Mouse (Mus musculus) intestine, embryonic 15.5 days (tissue): ENCODE measurements around the gene Ctdnep1. TPM values are rescaled to one million over a fixed set of nuclear protein-coding genes. Genes with fewer than 3 reads are reported as not detected.
A peak's percentile ranks its signal among the peaks of the same experiment; 100 is the strongest.

Experiments
- ATAC-seq: fragments of 200-750 bp; cut with Nextera tagmentation; 2 replicates; pipeline ENCODE4 v1.8.0; 2017; ENCODE audit warnings: moderate TSS enrichment, moderate library complexity
- H3K27ac ChIP-seq: fragments of 300-500 bp; sonication (generic); 2 replicates; pipeline ENCODE4 v1.5.1; 2015; ENCODE audit warnings: mild to moderate bottlenecking, inconsistent platforms
- H3K27me3 ChIP-seq: fragments of 300-500 bp; sonication (generic); replicated peaks from 2 replicates; pipeline ENCODE4 v1.6.1; 2015; ENCODE audit warnings: inconsistent platforms
- H3K36me3 ChIP-seq: fragments of 300-500 bp; sonication (generic); 2 replicates; pipeline ENCODE4 v1.6.1; 2015; ENCODE audit warnings: inconsistent platforms
- H3K4me1 ChIP-seq: fragments of 300-500 bp; sonication (generic); replicated peaks from 2 replicates; pipeline ENCODE4 v1.6.1; 2015; ENCODE audit warnings: inconsistent platforms
- H3K4me2 ChIP-seq: fragments of 300-500 bp; sonication (generic); replicated peaks from 2 replicates; pipeline ENCODE4 v1.6.1; 2015; ENCODE audit warnings: mild to moderate bottlenecking, inconsistent platforms
- H3K4me3 ChIP-seq: fragments of 300-500 bp; sonication (generic); replicated peaks from 2 replicates; pipeline ENCODE4 v1.5.1; 2015; ENCODE audit warnings: inconsistent platforms
- H3K9ac ChIP-seq: fragments of 300-500 bp; sonication (generic); 2 replicates; pipeline ENCODE4 v1.6.1; 2015; ENCODE audit warnings: inconsistent platforms
- H3K9me3 ChIP-seq: fragments of 300-500 bp; sonication (generic); 2 replicates; pipeline ENCODE4 v1.6.1; 2016; ENCODE audit warnings: inconsistent platforms
- WGBS: fragments of 180-500 bp; shearing (Covaris S2); methylation state at CpG from one replicate; pipeline ENCODE4 v1.1.7; 2015; 5-methylcytosine and 5-hydroxymethylcytosine counted together
- microRNA counts: library from miRNA; unstranded; fragments of <30 nt; microRNA quantifications from one replicate; lab custom pipeline; 2016
- polyA plus RNA-seq: library from polyadenylated mRNA; unstranded; fragments of >200 nt; fragmentation: Nextera tagmentation; extraction: Ambion mirVana; gene quantifications from 2 replicates; pipeline ENCODE4 v1.2.1, GENCODE M21; 2015

The Ctdnep1 gene
- polyA plus RNA-seq, 1 experiment from 2014 or later, result 23.2 TPM

GRCm38 (mm10) chr11:70028401-70029129 lies 47.6 kb downstream of the Ctdnep1 start:
- peaks cover 45% of the 10 kb centered on the region for H3K4me1 ChIP-seq
- ATAC-seq, result peak; percentile 4
- WGBS, result 19% methylated on average over 12 of the region's 12 CpGs

GRCm38 (mm10) chr11:70029130-70029801 lies 48.3 kb downstream of the Ctdnep1 start:
- Histone ChIP-seq H3K4me2 (peak overlapping the region; percentile 69), H3K36me3 (peaks cover 10% of the 10 kb centered on the region), H3K27me3 (no peaks in the 10 kb centered on the region), H3K27ac (peak overlapping the region; percentile 78), H3K4me3 (peak overlapping the region; percentile 23), H3K9me3 (no peaks in the 10 kb centered on the region), H3K9ac (peak overlapping the region; percentile 17), H3K4me1 (peaks cover 45% of the 10 kb centered on the region)
- ATAC-seq, result peak; percentile 85
- WGBS, result under 1% methylated on average over 20 of the region's 20 CpGs

More at GRCm38 (mm10) chr11:70028401-70029129, 47.6 kb downstream of the Ctdnep1 start:
- no peaks in the 10 kb centered on the region for H3K27me3 ChIP-seq
- H3K27ac ChIP-seq, result peak overlapping the region; percentile 78
- peak overlapping the region; percentile 23 for H3K4me3 ChIP-seq
- H3K36me3 ChIP-seq, result peaks cover 10% of the 10 kb centered on the region
- H3K4me2 ChIP-seq, result peak overlapping the region; percentile 69
- H3K9ac ChIP-seq, result peak overlapping the region; percentile 10
- H3K9me3 ChIP-seq, result no peaks in the 10 kb centered on the region

- Histone ChIP-seq H3K4me3 (peak overlapping the region; percentile 23), H3K27me3 (no peaks in the 10 kb centered on the region), H3K9me3 (no peaks in the 10 kb centered on the region), H3K4me1 (peaks cover 45% of the 10 kb centered on the region), H3K9ac (peak overlapping the region; percentile 17; the same call in 1 of the 2 replicates), H3K4me2 (peak overlapping the region; percentile 69), H3K36me3 (peaks cover 10% of the 10 kb centered on the region), H3K27ac (peak overlapping the region; percentile 78; the same call in 1 of the 2 replicates)
- no peak for ATAC-seq
- 39% methylated on average over 11 of the region's 11 CpGs for WGBS
Measured at GRCm38 (mm10) chr11:70029829-70030550, 49.0 kb downstream of the Ctdnep1 start.

GRCm38 (mm10) chr11:70030651-70031320 lies 49.8 kb downstream of the Ctdnep1 start:
- Histone ChIP-seq H3K36me3 (peaks cover 10% of the 10 kb centered on the region), H3K4me2 (no peak overlapping the region), H3K9me3 (no peaks in the 10 kb centered on the region), H3K9ac (no peak overlapping the region), H3K27me3 (no peaks in the 10 kb centered on the region), H3K4me3 (no peak overlapping the region), H3K4me1 (peaks cover 41% of the 10 kb centered on the region), H3K27ac (no peak overlapping the region)
- WGBS, result 91% methylated on average over 28 of the region's 28 CpGs
- ATAC-seq, result no peak

GRCm38 (mm10) chr11:70031321-70031670 lies 50.3 kb downstream of the Ctdnep1 start:
- Histone ChIP-seq H3K9me3 (no peaks in the 10 kb centered on the region), H3K4me2 (no peak overlapping the region), H3K4me1 (peaks cover 36% of the 10 kb centered on the region), H3K9ac (no peak overlapping the region), H3K27ac (no peak overlapping the region), H3K36me3 (peaks cover 10% of the 10 kb centered on the region), H3K4me3 (no peak overlapping the region), H3K27me3 (no peaks in the 10 kb centered on the region)
- no peak for ATAC-seq
- 96% methylated on average over 11 of the region's 11 CpGs for WGBS

GRCm38 (mm10) chr11:70038174-70038573 lies 57.2 kb downstream of the Ctdnep1 start:
- no peak overlapping the region for H3K4me3 ChIP-seq
- H3K9me3 ChIP-seq, result no peaks in the 10 kb centered on the region
- H3K9ac ChIP-seq, result no peak overlapping the region
- no peaks in the 10 kb centered on the region for H3K4me1 ChIP-seq
- ATAC-seq, result no peak
- no peaks in the 10 kb centered on the region for H3K36me3 ChIP-seq
- 76% methylated on average over 7 of the region's 7 CpGs for WGBS
- no peak overlapping the region for H3K27ac ChIP-seq
- no peak overlapping the region for H3K4me2 ChIP-seq
- no peaks in the 10 kb centered on the region for H3K27me3 ChIP-seq

- ATAC-seq, result no peak
- Histone ChIP-seq H3K4me2 (no peak overlapping the region), H3K4me1 (no peaks in the 10 kb centered on the region), H3K9ac (no peak overlapping the region), H3K27ac (no peak overlapping the region), H3K36me3 (no peaks in the 10 kb centered on the region), H3K4me3 (no peak overlapping the region), H3K27me3 (no peaks in the 10 kb centered on the region), H3K9me3 (no peaks in the 10 kb centered on the region)
- 91% methylated on average over 10 of the region's 10 CpGs for WGBS
Measured at GRCm38 (mm10) chr11:70039631-70040030, 58.7 kb downstream of the Ctdnep1 start.

- Histone ChIP-seq H3K9me3 (no peaks in the 10 kb centered on the region), H3K4me1 (no peaks in the 10 kb centered on the region), H3K27me3 (no peaks in the 10 kb centered on the region), H3K4me3 (no peak overlapping the region), H3K36me3 (no peaks in the 10 kb centered on the region), H3K4me2 (no peak overlapping the region), H3K9ac (no peak overlapping the region), H3K27ac (no peak overlapping the region)
- 94% methylated on average over 7 of the region's 7 CpGs for WGBS
- no peak for ATAC-seq
Measured at GRCm38 (mm10) chr11:70040184-70040583, 59.2 kb downstream of the Ctdnep1 start.

MicroRNA genes within 50 kb of the gene (microRNA counts, 519-probe panel; counts per million panel counts)
- microRNA mmu-miR-324-3p (lab: Ali Mortazavi, UCI) (97.1 counts per million, percentile 29 among the panel's probes with 10 or more counts), microRNA mmu-miR-324-5p (lab: Ali Mortazavi, UCI) (2,789 counts per million, percentile 72 among the panel's probes with 10 or more counts)

Other genes starting within 250 kb of the Ctdnep1 start
- 18.1 and 19.1 TPM in 2 replicates for gene Polr2a, start 222.5 kb upstream of the Ctdnep1 start, polyA plus RNA-seq
- 0.15 and 0.16 TPM in 2 replicates for gene Slc35g3, start 219.2 kb upstream of the Ctdnep1 start, polyA plus RNA-seq
- 2.3 and 2.4 TPM in 2 replicates for gene Zbtb4, start 215.2 kb upstream of the Ctdnep1 start, polyA plus RNA-seq
- gene Chrnb1, start 185.2 kb upstream of the Ctdnep1 start, polyA plus RNA-seq, result 3.5 and 4.3 TPM in 2 replicates
- 1.2 and 1.4 TPM in 2 replicates for gene Fgf11, start 179.3 kb upstream of the Ctdnep1 start, polyA plus RNA-seq
- gene Tmem102, start 175.5 kb upstream of the Ctdnep1 start, polyA plus RNA-seq, result 31.2 and 31.4 TPM in 2 replicates
- not detected in 2 replicates for gene Gm39566, start 165.9 kb upstream of the Ctdnep1 start, polyA plus RNA-seq
- gene Spem2, start 162.7 kb upstream of the Ctdnep1 start, polyA plus RNA-seq, result not detected in 2 replicates
- 0.21 TPM in 1 of 2 replicates, not detected in the other for gene Spem1, start 159.0 kb upstream of the Ctdnep1 start, polyA plus RNA-seq
- gene Nlgn2, start 143.4 kb upstream of the Ctdnep1 start, polyA plus RNA-seq, result 5.2 and 5.3 TPM in 2 replicates
- gene Tmem256, start 142.6 kb upstream of the Ctdnep1 start, polyA plus RNA-seq, result 442 and 459 TPM in 2 replicates
- gene Plscr3, start 134.8 kb upstream of the Ctdnep1 start, polyA plus RNA-seq, result 70.4 and 74.6 TPM in 2 replicates
- 14.4 and 16.4 TPM in 2 replicates for gene Tnk1, start 122.4 kb upstream of the Ctdnep1 start, polyA plus RNA-seq
- not detected in 2 replicates for gene Tmem95, start 103.1 kb upstream of the Ctdnep1 start, polyA plus RNA-seq
- 5.2 and 5.5 TPM in 2 replicates for gene Kctd11, start 99.8 kb upstream of the Ctdnep1 start, polyA plus RNA-seq
- gene Acap1, start 85.6 kb upstream of the Ctdnep1 start, polyA plus RNA-seq, result 4.8 and 5.9 TPM in 2 replicates
- gene 2810408A11Rik, start 80.2 kb upstream of the Ctdnep1 start, polyA plus RNA-seq, result 7.7 and 7.9 TPM in 2 replicates
- 7.0 and 10.0 TPM in 2 replicates for gene Neurl4, start 80.1 kb upstream of the Ctdnep1 start, polyA plus RNA-seq
- 68.1 and 68.5 TPM in 2 replicates for gene Gps2, start 67.3 kb upstream of the Ctdnep1 start, polyA plus RNA-seq
- 1,625 and 1,693 TPM in 2 replicates for gene Eif5a, start 59.2 kb upstream of the Ctdnep1 start, polyA plus RNA-seq
- 2.5 and 3.1 TPM in 2 replicates for gene Ybx2, start 45.4 kb upstream of the Ctdnep1 start, polyA plus RNA-seq
- gene Slc2a4, start 33.0 kb upstream of the Ctdnep1 start, polyA plus RNA-seq, result 20.4 and 21.8 TPM in 2 replicates
- gene Cldn7, start 16.4 kb upstream of the Ctdnep1 start, polyA plus RNA-seq, result 977 and 1,030 TPM in 2 replicates
- 102 and 105 TPM in 2 replicates for gene Elp5, start 1.4 kb downstream of the Ctdnep1 start, polyA plus RNA-seq
- 529 and 559 TPM in 2 replicates for gene Gabarap, start 10.0 kb downstream of the Ctdnep1 start, polyA plus RNA-seq
- gene Phf23, start 14.6 kb downstream of the Ctdnep1 start, polyA plus RNA-seq, result 58.6 and 61.3 TPM in 2 replicates
- gene Dvl2, start 19.4 kb downstream of the Ctdnep1 start, polyA plus RNA-seq, result 30.5 and 31.8 TPM in 2 replicates
- gene Acadvl, start 34.3 kb downstream of the Ctdnep1 start, polyA plus RNA-seq, result 114 and 128 TPM in 2 replicates
- 7.2 and 8.5 TPM in 2 replicates for gene Dlg4, start 35.8 kb downstream of the Ctdnep1 start, polyA plus RNA-seq
- gene Asgr1, start 72.9 kb downstream of the Ctdnep1 start, polyA plus RNA-seq, result 0.19 and 0.56 TPM in 2 replicates
- 0.21 and 0.43 TPM in 2 replicates for gene Asgr2, start 111.5 kb downstream of the Ctdnep1 start, polyA plus RNA-seq
- 0.72 and 0.80 TPM in 2 replicates for gene Mgl2, start 149.2 kb downstream of the Ctdnep1 start, polyA plus RNA-seq
- 0.98 and 1.2 TPM in 2 replicates for gene Clec10a, start 175.0 kb downstream of the Ctdnep1 start, polyA plus RNA-seq
- 2.9 and 3.7 TPM in 2 replicates for gene Slc16a11, start 231.6 kb downstream of the Ctdnep1 start, polyA plus RNA-seq
- 13.2 and 16.0 TPM in 2 replicates for gene Slc16a13, start 239.9 kb downstream of the Ctdnep1 start, polyA plus RNA-seq
- 11.1 and 11.9 TPM in 2 replicates for gene Bcl6b, start 248.6 kb downstream of the Ctdnep1 start, polyA plus RNA-seq